Mouse (Mus musculus) neural tube, embryonic 11.5 days (tissue): ENCODE data around the gene Btbd9. TPM values are rescaled to one million over a fixed set of nuclear protein-coding genes. Genes with fewer than 3 reads are reported as not detected.
A peak's percentile ranks its signal among the peaks of the same experiment; 100 is the strongest.

Source experiments
- ATAC-seq: fragments of 200-750 bp; cut with Nextera tagmentation; 2 replicates; pipeline ENCODE4 v1.8.0; 2017; ENCODE audit warnings: moderate number of reproducible peaks, mild to moderate bottlenecking, moderate TSS enrichment, moderate library complexity; ENCODE audit not compliant: insufficient read depth, low FRiP score, low TSS enrichment
- DNase-seq: peaks from one replicate; pipeline ENCODE4 v3.0.0-alpha.2; 2015; ENCODE audit warnings: low spot score
- H3K27ac ChIP-seq: fragments of 300-500 bp; sonication (generic); 2 replicates; pipeline ENCODE4 v1.5.1; 2014; ENCODE audit warnings: low read depth, mild to moderate bottlenecking, low read length
- H3K27me3 ChIP-seq: fragments of 300-500 bp; sonication (generic); 2 replicates; pipeline ENCODE4 v1.6.1; 2014; ENCODE audit warnings: mild to moderate bottlenecking, low read length, mixed read lengths; ENCODE audit not compliant: control insufficient read depth, insufficient read depth
- H3K36me3 ChIP-seq: fragments of 300-500 bp; sonication (generic); 2 replicates; pipeline ENCODE4 v1.6.1; 2014; ENCODE audit warnings: mild to moderate bottlenecking, low read length, moderate library complexity, mixed read lengths; ENCODE audit not compliant: control insufficient read depth, insufficient read depth
- H3K4me1 ChIP-seq: fragments of 300-500 bp; sonication (generic); 2 replicates; pipeline ENCODE4 v1.6.1; 2014; ENCODE audit warnings: low read length, mixed read lengths; ENCODE audit not compliant: control insufficient read depth, insufficient read depth
- H3K4me2 ChIP-seq: fragments of 300-500 bp; sonication (generic); 2 replicates; pipeline ENCODE4 v1.6.1; 2014; ENCODE audit warnings: low read depth, mild to moderate bottlenecking, moderate library complexity
- H3K4me3 ChIP-seq: fragments of 300-500 bp; sonication (generic); 2 replicates; pipeline ENCODE4 v1.5.1; 2014; ENCODE audit warnings: low read depth, low read length
- H3K9ac ChIP-seq: fragments of 300-500 bp; sonication (generic); 2 replicates; pipeline ENCODE4 v1.6.1; 2014; ENCODE audit warnings: mild to moderate bottlenecking, low read length
- H3K9me3 ChIP-seq: fragments of 300-500 bp; sonication (generic); 2 replicates; pipeline ENCODE4 v1.6.1; 2016; ENCODE audit warnings: low read length; ENCODE audit not compliant: control insufficient read depth
- WGBS: fragments of 180-500 bp; shearing (Covaris S2); extraction: QIAGEN DNeasy Blood & Tissue Kit; methylation state at CpG from one replicate; pipeline ENCODE4 v1.1.7; 2014; 5-methylcytosine and 5-hydroxymethylcytosine counted together
- polyA plus RNA-seq: library from polyadenylated mRNA; unstranded; fragments of >200 nt; fragmentation: Nextera tagmentation; extraction: Ambion mirVana; gene quantifications from 2 replicates; pipeline ENCODE4 v1.2.1, GENCODE M21; 2014

Gene Btbd9
- polyA plus RNA-seq, 1 experiment from 2014 or later: 56.5 TPM

- ATAC-seq (no peak), DNase-seq (no peak)
- Histone ChIP-seq H3K4me2 (no peak overlapping the region), H3K27me3 (no peaks in the 10 kb centered on the region), H3K4me3 (no peak overlapping the region), H3K36me3 (peaks cover 7% of the 10 kb centered on the region), H3K9me3 (no peaks in the 10 kb centered on the region), H3K4me1 (no peaks in the 10 kb centered on the region; the same call in 1 of the 2 replicates), H3K27ac (peak overlapping the region; percentile 39; the same call in 1 of the 2 replicates), H3K9ac (no peak overlapping the region)
- WGBS: 85% methylated on average over 12 of the region's 12 CpGs
Measured at GRCm38 (mm10) chr17:30212647-30213046, 363.6 kb downstream of the Btbd9 start.

- Histone ChIP-seq H3K9me3 (no peaks in the 10 kb centered on the region), H3K4me3 (no peak overlapping the region), H3K27ac (no peak overlapping the region), H3K4me1 (no peaks in the 10 kb centered on the region), H3K4me2 (no peak overlapping the region), H3K36me3 (peaks cover 8% of the 10 kb centered on the region), H3K27me3 (no peaks in the 10 kb centered on the region), H3K9ac (no peak overlapping the region)
- WGBS: 97% methylated on average over 6 of the region's 6 CpGs
- ATAC-seq (no peak), DNase-seq (no peak)
Measured at GRCm38 (mm10) chr17:30210936-30211335, 365.4 kb downstream of the Btbd9 start.

GRCm38 (mm10) chr17:30210262-30210661, 366.0 kb downstream of the Btbd9 start:
- ATAC-seq (no peak), DNase-seq (no peak)
- Histone ChIP-seq H3K9ac (no peak overlapping the region), H3K4me3 (no peak overlapping the region), H3K9me3 (no peaks in the 10 kb centered on the region), H3K4me1 (no peaks in the 10 kb centered on the region), H3K4me2 (no peak overlapping the region), H3K36me3 (peaks cover 8% of the 10 kb centered on the region), H3K27ac (no peak overlapping the region), H3K27me3 (no peaks in the 10 kb centered on the region)
- WGBS: 95% methylated on average over 8 of the region's 8 CpGs

- Histone ChIP-seq H3K27me3 (no peaks in the 10 kb centered on the region), H3K4me1 (peaks cover 19% of the 10 kb centered on the region), H3K4me2 (no peak overlapping the region), H3K36me3 (peaks cover 3% of the 10 kb centered on the region; the same call in 1 of the 2 replicates), H3K27ac (no peak overlapping the region), H3K4me3 (no peak overlapping the region), H3K9me3 (no peaks in the 10 kb centered on the region), H3K9ac (no peak overlapping the region)
- 94% methylated on average over 17 of the region's 17 CpGs for WGBS
- DNase-seq (no peak), ATAC-seq (no peak)
Measured at GRCm38 (mm10) chr17:30205062-30205825, 371.0 kb downstream of the Btbd9 start.

- Histone ChIP-seq H3K4me3 (no peak overlapping the region), H3K27ac (no peak overlapping the region), H3K4me2 (no peak overlapping the region), H3K27me3 (no peaks in the 10 kb centered on the region), H3K9me3 (no peaks in the 10 kb centered on the region), H3K36me3 (no peaks in the 10 kb centered on the region), H3K4me1 (peaks cover 32% of the 10 kb centered on the region), H3K9ac (peak overlapping the region; percentile 29; the same call in 1 of the 2 replicates)
- WGBS: 92% methylated on average over 4 of the region's 4 CpGs
- DNase-seq (no peak), ATAC-seq (no peak)
Measured at GRCm38 (mm10) chr17:30200283-30200682, 376.0 kb downstream of the Btbd9 start.

GRCm38 (mm10) chr17:30199374-30200247, 376.7 kb downstream of the Btbd9 start:
- 81% methylated on average over 13 of the region's 13 CpGs for WGBS
- H3K4me1 ChIP-seq: peaks cover 30% of the 10 kb centered on the region
- no peaks in the 10 kb centered on the region for H3K9me3 ChIP-seq
- ATAC-seq: no peak
- H3K27me3 ChIP-seq: no peaks in the 10 kb centered on the region
- H3K4me3 ChIP-seq: no peak overlapping the region
- no peak overlapping the region for H3K4me2 ChIP-seq
- no peak overlapping the region for H3K9ac ChIP-seq
- no peak for DNase-seq
- H3K36me3 ChIP-seq: no peaks in the 10 kb centered on the region
- H3K27ac ChIP-seq: no peak overlapping the region

GRCm38 (mm10) chr17:30198422-30198821, 377.9 kb downstream of the Btbd9 start:
- Histone ChIP-seq H3K9me3 (no peaks in the 10 kb centered on the region), H3K9ac (no peak overlapping the region), H3K4me1 (peaks cover 28% of the 10 kb centered on the region), H3K27ac (no peak overlapping the region), H3K4me2 (no peak overlapping the region), H3K27me3 (no peaks in the 10 kb centered on the region), H3K4me3 (no peak overlapping the region), H3K36me3 (no peaks in the 10 kb centered on the region)
- DNase-seq (no peak), ATAC-seq (no peak)
- 71% methylated on average over 10 of the region's 10 CpGs for WGBS

- H3K4me1 ChIP-seq: peaks cover 25% of the 10 kb centered on the region
- H3K9me3 ChIP-seq: no peaks in the 10 kb centered on the region
- DNase-seq (no peak), ATAC-seq (no peak)
- H3K36me3 ChIP-seq: no peaks in the 10 kb centered on the region; the same call in 1 of the 2 replicates
- no peak overlapping the region for H3K27ac ChIP-seq
- no peak overlapping the region for H3K4me3 ChIP-seq
- H3K9ac ChIP-seq: no peak overlapping the region
- no peak overlapping the region for H3K4me2 ChIP-seq
- no peaks in the 10 kb centered on the region for H3K27me3 ChIP-seq
- WGBS: 68% methylated on average over 12 of the region's 12 CpGs
Measured at GRCm38 (mm10) chr17:30197280-30198030, 378.8 kb downstream of the Btbd9 start.
